Mouse (Mus musculus): ENCODE measurements around the gene Deaf1. TPM values are rescaled to one million over a fixed set of nuclear protein-coding genes. Genes with fewer than 3 reads are reported as not detected.

Deaf1 gene
- polyA plus RNA-seq, 3 experiments from 2014 or later, result 17.6 to 37.9 (median 34.6) TPM

DNA sequence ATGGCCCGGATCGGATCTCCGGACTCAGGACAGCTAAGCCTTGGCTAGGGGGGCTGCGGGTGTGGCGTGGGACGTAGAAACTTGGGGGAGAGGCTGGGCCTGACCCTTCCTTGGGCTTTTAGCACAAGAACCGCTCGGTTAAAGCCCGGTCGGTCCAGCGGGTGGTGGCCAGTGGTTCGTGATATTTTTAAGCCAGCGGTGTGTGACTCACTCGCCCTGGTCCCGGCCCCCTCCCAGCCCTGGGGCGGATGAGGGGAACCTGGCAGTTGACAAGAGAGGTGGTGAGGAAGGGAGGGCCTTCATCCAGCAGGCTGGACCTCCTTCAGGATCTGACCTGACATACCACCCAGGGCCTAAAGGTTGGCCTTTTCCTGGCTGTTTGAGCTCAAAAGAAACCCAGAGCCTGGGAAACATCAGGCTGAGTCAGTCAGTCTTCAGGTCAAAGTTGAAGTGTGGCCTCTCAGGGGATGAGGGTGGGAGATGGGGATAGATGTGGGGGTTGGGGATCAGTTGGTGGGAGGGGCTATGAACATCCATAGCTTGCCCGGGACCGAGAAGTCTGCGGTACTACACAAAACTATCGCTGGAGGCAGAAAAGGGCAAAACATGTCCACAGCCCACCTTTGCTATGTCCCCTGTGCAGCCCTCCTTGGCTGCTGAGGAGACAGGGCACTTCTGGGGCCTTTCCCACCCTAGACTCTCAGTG lies 11.9 kb upstream of the Deaf1 start:
- ATAC-seq, result no peak

DNA sequence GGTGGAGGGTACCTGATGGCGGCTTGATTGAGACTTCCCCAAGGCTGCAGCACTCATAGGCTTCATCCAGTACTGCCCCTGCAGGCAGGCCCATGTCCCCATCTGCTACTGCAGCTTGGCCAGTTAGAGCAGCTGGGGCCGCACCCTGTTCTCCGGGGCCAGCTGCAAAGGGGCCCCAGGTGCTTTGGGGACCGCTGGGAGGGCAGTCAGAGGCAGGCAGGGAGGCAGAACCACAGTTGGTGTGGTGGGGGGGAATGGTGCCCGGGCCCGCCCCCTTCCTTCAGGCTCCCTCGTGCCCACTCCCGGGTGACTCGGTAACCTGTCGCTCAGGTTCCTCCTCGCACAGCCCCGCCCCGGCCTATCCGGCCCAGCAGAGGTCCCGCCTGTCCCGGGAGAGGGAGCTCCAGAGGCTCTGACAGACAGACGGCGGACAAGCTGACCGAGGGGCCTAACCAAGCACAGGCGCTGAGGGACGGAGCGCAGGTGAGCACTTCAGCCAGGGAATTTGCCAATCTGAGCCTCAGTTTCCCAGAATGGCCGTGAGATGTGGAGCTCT lies 11.2 kb upstream of the Deaf1 start, which contains the start of gene Eps8l2:
Gene Eps8l2 (plus strand): TSS at position 305 of the 556 bp plus-strand sequence.
- ATAC-seq, result no peak

DNA sequence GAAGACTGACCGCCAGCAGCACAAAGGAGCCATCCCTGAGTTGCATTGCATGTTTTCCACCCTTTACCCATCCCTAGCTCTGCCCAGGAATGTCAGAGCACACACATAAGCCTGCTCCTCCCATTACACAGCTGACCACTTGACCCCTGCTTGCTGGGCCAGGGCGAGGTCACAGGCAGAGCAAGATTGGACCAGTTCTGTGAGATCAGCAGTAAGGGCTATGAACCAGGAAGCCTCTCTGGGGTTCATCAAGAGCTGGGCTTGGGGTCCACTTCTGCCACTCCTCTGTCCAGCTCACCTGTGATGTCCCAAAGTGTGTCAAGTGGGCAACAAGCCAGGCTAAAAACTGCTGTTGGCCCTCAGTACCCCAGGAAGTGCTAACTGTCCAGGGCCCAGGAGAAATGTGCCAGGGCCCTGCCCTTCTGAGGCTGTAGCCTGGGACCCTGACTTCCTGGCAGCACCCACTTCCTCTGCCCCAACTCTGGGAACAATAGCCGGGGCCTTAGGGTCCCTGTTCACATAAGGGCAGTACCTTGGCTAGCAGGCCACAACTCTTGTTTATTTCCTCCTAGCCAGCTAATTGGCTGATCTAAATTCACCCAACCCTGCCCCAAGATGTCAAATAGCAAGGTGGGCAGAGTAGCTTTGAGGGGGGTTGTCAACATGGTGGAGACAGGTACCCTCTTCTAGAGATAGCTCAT lies 10.4 kb upstream of the Deaf1 start:
- ATAC-seq, result no peak

DNA sequence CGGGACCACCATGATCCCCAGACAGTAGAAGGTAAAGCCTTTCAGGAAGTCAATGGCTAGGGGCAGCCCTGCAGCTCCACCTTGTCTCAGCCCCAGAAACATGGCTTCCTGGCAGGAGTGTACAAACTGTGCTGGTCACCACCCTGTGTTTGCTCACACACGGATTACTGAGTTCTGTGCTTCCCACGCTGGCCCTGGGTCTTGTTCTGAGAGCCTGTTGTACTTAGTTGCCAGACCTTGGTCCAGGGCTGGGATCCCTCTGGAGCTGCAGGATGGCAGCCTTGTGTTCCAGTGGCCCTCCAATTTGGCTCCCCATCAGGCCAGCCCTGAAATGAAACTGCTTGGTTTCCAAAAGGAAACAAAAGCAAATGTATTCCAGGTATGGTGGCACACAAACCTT lies 8.8 kb upstream of the Deaf1 start:
- ATAC-seq, result no peak

DNA sequence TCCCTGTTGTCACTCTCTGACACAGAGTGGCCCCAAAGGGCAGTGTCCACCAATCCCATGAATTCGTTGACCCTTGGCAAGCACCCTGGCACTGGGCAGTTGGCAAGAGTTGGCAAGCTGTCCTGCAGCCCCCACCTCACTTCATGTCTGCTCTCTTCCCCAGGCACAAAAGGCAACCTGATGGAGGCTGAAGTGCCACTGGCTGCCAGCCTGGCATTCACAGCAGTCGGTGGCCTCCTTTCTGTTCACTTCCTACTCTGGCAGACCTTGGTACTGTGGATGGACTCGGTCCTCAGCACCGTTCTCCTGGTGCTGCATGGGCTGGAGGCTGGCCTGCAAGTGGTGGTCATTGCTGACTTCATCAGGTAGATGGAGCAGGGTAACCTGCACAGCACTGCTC lies 8.2 kb upstream of the Deaf1 start:
- no peak for ATAC-seq

DNA sequence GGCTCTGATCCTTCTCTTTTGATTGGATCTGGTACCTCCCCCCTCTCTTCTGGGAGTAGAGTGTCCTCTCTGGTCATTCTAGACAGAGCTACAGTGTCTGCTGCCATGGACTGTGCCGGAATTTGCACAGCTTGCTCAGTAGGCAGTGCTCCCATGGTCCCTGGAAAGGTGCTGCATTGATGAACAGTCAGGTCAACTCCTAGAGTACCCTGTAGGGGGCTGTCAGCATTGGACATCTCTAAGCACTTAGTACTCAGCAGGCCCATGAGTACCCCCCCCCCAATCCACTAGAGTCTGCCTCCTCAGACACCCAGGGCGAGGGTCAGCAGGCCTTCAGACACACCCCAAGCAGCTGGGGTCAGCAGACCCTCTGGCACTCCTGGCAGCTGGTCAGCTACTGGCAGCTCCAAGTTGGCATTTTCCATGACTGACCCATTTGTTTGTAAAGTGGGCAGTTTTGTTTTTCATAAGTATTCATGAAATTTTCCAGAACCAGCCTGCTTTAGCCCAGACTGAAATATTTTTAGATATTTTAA lies 7.6 kb upstream of the Deaf1 start:
- ATAC-seq, result no peak

DNA sequence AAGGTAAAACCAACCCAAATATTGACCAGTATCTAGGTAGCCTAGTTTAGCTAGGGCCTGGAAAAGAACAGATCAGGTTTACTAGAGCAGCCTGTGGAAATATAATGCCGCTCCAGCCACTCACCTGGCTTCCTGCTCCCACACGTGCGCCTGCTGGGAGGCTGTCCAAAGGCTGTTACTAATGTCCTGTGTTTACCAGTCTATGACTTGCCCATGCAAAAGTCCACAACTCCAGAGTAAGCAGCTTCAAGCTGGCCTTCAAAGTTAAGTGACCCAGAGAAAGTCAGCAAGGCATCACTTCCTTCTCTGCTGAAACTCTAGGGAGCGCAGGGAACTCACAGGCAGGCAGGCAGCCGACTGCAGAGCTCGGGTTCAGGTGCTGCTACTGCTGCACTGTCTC lies 4.5 kb upstream of the Deaf1 start:
- ATAC-seq, result no peak

DNA sequence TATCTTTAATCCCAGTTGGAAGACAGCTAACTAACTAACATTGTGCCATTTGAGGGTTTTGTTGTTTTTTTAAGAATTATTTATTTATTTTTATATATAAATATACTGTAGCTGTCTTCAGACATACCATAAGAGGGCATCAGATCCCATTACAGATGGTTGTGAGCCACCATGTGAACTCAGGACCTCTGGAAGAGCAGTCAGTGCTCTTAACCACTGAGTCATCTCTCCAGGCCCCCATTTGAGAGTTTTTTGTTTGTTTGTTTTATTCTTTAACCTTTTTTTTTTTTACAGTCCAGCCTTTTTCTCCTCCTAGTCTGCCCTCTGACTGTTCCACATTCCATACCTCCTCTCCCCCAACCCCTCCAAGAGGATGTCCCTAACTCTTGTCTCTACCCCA lies 3.2 kb upstream of the Deaf1 start:
- ATAC-seq, result no peak

DNA sequence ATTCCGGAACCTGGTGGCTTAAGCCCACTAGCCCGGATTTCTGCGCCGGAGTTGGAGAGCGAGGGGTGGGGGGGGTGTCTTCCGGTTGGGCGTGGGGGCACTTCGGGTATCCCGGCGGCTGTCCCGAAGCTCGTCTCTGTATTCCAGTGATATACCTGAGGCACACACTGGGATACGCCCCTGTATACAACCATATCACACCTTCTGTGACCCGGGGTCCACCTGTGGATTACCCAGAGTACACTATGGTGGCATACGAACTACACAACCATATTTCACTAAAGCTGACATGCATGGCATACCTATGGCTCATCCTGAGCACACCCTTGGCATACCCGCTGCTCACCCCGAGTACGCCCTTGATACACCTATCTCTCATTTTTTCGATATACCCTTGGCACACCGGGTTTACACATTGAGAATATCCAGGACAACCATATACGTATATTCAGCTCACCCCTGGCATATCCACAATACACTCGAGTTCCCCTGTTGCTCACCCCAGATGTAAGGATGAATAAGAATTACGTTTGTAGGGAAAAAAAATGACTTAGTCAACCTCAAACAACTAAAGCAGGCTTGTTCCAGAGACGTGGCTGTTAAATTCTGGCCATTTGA lies 992 bp upstream of the Deaf1 start:
- no peak for ATAC-seq

DNA sequence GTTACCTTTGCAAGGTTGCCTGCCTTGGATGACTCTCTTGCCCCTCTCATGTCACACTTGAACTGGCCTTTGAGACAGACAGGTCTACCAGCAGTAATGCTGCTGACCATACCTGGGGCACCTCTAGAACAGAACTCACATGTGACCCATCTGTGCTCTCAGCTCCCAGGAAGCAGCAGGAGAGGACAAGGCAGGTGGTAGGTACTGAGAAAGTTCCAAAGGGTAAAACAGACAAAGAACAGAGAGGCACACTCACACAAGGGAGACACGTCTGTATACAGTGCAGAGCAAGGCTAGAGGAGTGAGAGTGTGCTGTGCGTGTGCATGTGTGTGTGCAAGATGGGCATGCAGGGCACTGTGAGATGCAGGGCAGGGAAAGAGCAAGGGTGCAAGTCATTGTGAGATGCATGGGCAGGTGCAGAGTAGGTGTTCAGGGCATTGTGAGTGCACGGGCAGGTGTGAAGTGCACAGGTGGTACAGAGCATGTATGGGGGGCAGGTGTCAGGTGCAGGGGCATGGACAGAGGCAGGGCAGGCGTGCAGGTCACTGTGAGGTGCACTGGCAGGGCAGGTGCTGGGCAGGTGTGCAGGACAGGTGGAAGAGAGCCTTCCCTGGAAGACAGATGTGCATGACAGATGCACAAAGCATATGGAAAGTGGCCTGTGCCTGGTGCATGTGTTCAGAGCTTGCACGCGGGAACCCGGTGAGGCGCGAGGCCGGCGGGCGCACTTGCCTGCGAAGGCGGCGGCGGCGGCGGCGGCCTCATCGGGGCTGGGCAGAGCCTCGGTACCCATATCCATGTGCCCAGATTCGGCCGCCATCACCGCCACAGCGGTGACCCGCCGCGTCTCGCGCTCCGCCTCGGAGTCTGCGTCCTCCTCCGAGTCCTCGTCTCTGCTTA lies 694 bp downstream of the Deaf1 start:
- peak; percentile 13 for ATAC-seq

DNA sequence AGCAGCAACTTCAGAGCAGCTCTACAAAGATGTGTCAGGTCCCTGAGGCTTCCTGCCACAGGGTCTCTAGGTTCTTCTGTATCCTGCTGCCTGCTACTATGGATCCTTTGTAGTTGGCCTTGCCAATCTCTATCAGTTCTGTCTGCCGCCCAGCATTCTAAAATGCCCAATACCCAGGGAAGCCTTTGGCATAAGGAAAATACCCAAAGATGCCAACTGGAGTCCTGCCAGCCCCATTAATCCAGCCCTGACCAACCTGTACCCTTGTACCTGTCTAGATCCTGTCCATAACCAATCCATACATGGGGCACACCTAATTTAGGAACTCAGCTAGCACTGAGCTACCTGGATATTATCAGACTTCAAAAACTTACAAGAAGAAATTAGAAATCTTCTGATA lies 2.8 kb downstream of the Deaf1 start:
- ATAC-seq, result no peak

DNA sequence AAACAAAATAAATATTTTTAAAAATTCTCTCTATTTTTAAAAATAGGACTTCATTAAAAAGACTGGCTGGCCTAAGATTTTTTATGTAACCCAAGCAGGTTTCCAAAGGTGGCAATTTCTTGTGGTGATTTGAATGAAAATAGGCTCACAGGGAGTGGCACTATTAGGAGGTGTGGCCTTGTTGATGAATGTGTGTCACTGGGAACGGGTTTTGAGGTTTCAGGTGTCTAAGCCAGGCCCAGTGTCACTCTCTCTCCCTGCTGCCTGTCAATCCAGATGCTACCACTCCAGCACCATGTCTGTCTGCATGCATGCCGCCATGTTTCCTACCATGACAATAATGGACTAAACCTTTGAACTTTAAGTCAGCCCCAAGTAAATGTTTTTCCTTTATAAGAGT lies 8.0 kb downstream of the Deaf1 start:
- ATAC-seq, result no peak

DNA sequence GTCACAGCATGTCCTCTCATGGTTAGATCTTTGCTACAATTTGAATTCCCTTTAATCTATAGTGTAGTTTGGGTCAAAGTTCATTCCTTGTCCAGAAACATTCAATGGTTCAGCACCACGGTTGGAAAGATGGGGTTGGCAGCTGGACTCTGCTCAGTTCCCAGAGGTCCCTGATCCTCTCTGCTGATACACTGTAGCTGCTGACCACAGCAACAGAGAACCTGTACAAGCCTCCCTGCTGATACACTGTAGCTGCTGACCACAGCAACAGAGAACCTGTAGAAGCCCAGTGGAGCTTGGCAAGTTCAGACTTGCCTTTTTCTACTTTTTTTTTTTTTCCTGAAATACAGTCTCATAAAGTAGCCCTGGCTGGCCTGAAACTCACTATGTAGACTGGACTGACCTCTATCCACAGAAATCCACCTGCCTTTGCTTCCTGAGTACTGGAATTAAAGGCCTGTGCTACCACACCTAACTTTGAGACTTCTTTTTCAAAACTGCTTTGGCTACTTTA lies 9.8 kb downstream of the Deaf1 start:
- no peak for ATAC-seq

DNA sequence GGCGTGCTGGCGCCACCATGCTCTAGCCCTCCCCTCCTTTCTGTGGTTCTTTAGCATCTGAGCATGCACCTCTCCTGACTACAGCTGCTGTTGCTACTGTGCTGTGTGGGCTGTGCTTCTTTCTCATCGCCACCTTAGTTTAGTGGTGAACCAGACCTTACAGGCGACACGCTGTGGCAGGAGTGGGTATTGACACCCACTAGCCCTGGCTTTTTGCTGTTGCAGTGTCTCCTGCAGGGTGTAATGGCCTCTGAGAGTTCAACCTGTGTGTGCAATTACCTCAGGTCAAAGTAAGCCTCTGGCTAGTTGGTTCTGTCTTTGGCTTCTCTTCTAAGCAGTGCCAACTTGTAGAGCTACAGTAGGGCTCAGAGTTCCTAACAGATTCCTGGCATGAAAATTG lies 11.5 kb downstream of the Deaf1 start:
- ATAC-seq, result peak; percentile 82

DNA sequence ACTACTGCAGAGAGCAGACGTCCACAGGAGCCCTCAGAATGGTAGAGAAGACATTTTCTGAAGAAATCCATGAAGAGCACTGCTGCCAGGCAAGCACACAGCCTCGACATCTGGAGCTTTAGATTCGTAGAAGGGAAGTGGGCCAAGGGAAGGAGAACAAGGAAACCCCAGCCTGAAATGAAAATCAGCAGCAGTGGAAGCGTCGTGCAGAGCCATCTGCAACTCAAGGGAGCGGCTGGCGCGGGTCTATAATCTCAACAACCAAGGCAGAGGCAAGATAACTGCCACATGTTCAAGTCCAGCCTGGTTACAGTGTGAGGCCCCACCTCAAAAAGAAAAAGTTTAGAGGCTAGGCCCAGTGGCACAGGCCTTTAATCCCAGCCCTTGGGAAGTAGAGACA lies 12.4 kb downstream of the Deaf1 start:
- no peak for ATAC-seq

DNA sequence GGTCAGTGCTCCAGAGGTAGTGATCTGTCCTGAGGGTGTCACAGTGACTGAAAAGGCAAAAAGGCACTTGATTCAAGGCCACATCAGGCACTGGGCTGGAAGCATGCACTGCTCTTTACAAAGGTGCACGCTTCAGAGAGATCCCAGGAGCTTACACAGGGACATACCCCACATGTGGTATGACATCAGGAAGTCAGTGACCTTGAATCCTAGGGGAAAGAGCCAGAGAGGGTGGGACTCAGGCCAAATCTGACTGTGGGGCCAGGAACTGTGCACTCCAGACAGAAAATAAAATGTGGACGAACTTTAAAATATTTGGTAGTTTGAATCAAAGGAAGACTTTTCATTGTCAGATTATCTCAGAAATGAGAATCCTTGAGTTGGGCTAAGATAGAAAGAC lies 13.1 kb downstream of the Deaf1 start:
- no peak for ATAC-seq

DNA sequence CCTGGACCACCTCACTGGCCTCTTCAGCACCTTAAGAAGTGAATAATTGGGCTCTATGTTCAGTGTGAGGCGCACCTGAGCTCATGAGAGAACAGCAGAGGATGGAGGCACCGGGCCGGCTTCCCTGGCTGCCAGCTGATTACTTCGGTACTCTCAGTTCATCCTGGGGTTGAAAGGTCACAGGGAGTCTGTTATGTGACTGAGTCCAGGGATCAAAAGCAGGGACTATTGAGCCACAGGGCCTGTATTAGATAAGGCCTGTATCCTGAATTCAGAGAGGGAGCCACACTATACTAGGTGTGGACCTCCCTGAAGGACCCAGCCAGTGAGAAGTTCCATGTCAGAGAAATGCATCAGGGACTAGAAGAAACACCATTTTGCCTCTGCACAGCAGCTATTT lies 23.0 kb downstream of the Deaf1 start:
- ATAC-seq, result no peak

DNA sequence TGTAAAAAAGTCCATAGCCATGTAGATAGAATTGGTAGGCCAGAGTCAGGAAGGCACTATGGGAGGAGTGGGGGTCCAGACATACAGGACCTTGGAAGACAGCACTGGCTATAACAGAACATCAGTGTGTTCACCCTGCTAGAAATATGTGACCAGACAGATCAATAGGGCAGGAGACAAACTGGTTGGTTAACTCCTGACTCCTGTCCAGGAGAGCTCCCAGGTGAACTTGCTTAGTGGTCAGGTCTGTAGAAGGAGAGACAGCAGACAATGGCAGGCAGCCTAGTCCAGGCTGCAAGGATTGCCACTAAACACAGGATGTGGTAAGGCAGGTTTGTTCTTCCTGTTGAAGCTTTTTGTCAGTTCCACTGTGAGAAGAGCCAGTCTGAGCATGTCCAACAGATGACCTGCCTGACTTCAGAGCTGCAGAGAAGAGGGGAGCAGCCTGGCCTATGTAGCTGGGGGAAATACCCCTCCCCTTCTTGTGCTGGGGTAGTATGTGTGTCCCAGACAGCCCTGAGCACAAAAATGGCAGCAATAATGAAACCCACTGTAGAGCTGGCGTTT lies 24.7 kb downstream of the Deaf1 start:
- peak; percentile 87 for ATAC-seq

DNA sequence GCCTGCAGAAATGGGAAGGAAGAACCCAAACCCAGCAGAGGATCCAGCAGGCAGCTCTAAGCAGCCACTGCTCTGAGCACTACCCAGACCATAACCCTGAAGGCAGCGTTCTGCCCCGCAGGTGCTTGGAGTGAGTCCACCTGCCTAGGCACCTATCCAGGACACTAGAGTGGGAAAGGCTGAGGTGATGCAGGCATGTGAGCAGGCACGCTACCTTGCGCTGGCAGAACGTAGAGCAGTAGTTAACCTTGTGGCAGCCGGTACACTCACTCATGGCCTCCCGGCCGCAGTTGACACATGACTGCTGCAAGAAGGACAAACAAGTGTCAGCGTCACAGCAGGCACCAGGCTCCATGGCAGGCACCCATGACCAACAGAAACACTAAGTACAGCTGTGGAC lies 26.1 kb downstream of the Deaf1 start:
- no peak for ATAC-seq

DNA sequence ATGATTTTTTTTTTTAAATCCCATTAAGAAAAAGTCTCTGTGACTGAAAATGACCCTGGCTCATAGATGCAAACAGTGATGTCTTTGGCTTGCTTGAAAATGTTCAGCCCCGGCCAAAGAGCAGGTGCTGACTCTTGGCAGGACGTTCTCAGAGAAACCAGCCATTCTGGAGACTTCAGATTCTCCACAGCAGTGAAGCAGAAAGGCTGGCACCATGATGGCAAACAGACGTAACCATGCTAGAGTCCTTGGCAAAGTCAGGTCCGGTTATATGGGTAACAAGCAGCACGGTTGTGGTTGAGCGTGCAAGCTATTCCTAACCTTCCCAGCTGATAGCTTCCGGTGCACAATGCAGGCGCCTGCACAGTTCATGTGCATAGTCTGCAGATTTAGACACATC lies 28.3 kb downstream of the Deaf1 start:
- ATAC-seq, result no peak

DNA sequence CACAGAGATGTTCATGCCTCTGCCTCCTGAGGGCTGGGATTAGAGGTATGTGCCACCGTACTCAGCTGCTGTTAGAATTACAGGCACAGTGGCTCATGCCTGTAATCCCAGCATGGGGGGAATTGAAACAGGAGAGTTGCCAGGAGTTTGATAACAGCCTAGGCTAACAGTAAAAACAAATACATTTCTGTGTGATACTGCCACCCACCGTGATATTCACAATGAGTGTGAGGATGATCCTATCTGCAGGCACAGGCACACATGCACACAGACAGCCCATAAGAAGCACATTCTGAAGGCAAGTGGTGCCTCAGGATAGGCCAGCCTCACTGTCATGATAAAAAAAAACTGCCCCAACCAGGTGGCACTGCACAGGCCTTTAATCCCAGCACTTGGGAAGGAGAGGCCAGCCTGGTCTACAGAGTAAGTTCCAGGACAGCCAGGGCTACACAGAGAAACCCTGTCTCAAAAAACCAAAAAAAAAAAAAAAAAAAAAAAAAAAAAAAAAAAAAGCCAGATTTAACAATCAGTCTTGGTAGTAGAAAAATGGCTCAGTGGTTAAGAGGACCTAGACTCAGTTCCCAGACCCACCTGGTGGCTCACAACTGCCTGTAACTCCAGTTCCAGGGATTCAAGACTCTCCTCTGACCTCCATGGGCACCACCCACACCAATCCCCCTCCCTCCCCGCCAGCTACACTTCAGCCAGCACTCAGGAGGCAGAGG lies 29.4 kb downstream of the Deaf1 start:
- no peak for ATAC-seq

Data from inflammation-experienced regulatory T-cells, adult 6 months (primary cell).